Mouse (Mus musculus) heart, embryonic 15.5 days (tissue): Measurements from ENCODE around the gene Smyd2. TPM values are rescaled to one million over a fixed set of nuclear protein-coding genes. Genes with fewer than 3 reads are reported as not detected.

Experiments used
- ATAC-seq: fragments of 200-750 bp; cut with Nextera tagmentation; replicated peaks from 2 replicates; pipeline ENCODE4 v1.8.0; 2017; ENCODE audit warnings: low read depth, moderate TSS enrichment; ENCODE audit not compliant: insufficient number of reproducible peaks, insufficient read depth, low FRiP score
- H3K27ac ChIP-seq: fragments of 300-500 bp; sonication (generic); 2 replicates; pipeline ENCODE4 v1.5.1; 2015; ENCODE audit warnings: mild to moderate bottlenecking, inconsistent platforms
- H3K27me3 ChIP-seq: fragments of 300-500 bp; sonication (generic); 2 replicates; pipeline ENCODE4 v1.6.1; 2015; ENCODE audit warnings: inconsistent platforms
- H3K36me3 ChIP-seq: fragments of 300-500 bp; sonication (generic); 2 replicates; pipeline ENCODE4 v1.6.1; 2015; ENCODE audit warnings: mild to moderate bottlenecking, inconsistent platforms
- H3K4me1 ChIP-seq: fragments of 300-500 bp; sonication (generic); replicated peaks from 2 replicates; pipeline ENCODE4 v1.6.1; 2015; ENCODE audit warnings: inconsistent platforms
- H3K4me2 ChIP-seq: fragments of 300-500 bp; sonication (generic); 2 replicates; pipeline ENCODE4 v1.6.1; 2015; ENCODE audit warnings: inconsistent platforms, mild to moderate bottlenecking, moderate library complexity
- H3K4me3 ChIP-seq: fragments of 300-500 bp; sonication (generic); 2 replicates; pipeline ENCODE4 v1.5.1; 2015; ENCODE audit warnings: mild to moderate bottlenecking, inconsistent platforms
- H3K9ac ChIP-seq: fragments of 300-500 bp; sonication (generic); 2 replicates; pipeline ENCODE4 v1.6.1; 2015; ENCODE audit warnings: mild to moderate bottlenecking, inconsistent platforms
- H3K9me3 ChIP-seq: fragments of 300-500 bp; sonication (generic); replicated peaks from 2 replicates; pipeline ENCODE4 v1.6.1; 2016; ENCODE audit warnings: inconsistent platforms
- WGBS: fragments of 180-500 bp; shearing (Covaris S2); methylation state at CpG from one replicate; pipeline ENCODE4 v1.1.7; 2015; ENCODE audit warnings: mixed read lengths; 5-methylcytosine and 5-hydroxymethylcytosine counted together
- polyA plus RNA-seq: library from polyadenylated mRNA; unstranded; fragments of >200 nt; fragmentation: Nextera tagmentation; extraction: Ambion mirVana; gene quantifications from 2 replicates; pipeline ENCODE4 v1.2.1, GENCODE M21; 2015

Smyd2 gene
- polyA plus RNA-seq, 1 experiment from 2014 or later = 208 TPM

GRCm38 (mm10) chr1:189932976-189933375, 10.8 kb upstream of the Smyd2 start:
- Histone ChIP-seq H3K4me2 (no peak overlapping the region), H3K9ac (no peak overlapping the region), H3K36me3 (no peaks in the 10 kb centered on the region), H3K27me3 (no peaks in the 10 kb centered on the region), H3K4me3 (no peak overlapping the region), H3K9me3 (no peaks in the 10 kb centered on the region), H3K4me1 (peaks cover 12% of the 10 kb centered on the region), H3K27ac (peak overlapping the region; percentile 36)
- no peak for ATAC-seq
- 81% methylated on average over 7 of the region's 7 CpGs for WGBS

- Histone ChIP-seq H3K4me3 (no peak overlapping the region), H3K36me3 (no peaks in the 10 kb centered on the region), H3K9ac (no peak overlapping the region), H3K27me3 (no peaks in the 10 kb centered on the region), H3K9me3 (no peaks in the 10 kb centered on the region), H3K4me2 (no peak overlapping the region), H3K27ac (no peak overlapping the region), H3K4me1 (peaks cover 15% of the 10 kb centered on the region)
- WGBS = 86% methylated on average over 12 of the region's 12 CpGs
- ATAC-seq = no peak
Observed at GRCm38 (mm10) chr1:189932190-189932589, 10.0 kb upstream of the Smyd2 start.

- no peaks in the 10 kb centered on the region for H3K9me3 ChIP-seq
- H3K4me1 ChIP-seq = peaks cover 28% of the 10 kb centered on the region
- H3K9ac ChIP-seq = no peak overlapping the region
- H3K4me3 ChIP-seq = no peak overlapping the region
- ATAC-seq = no peak
- no peaks in the 10 kb centered on the region for H3K36me3 ChIP-seq
- 54% methylated on average over 4 of the region's 4 CpGs for WGBS
- H3K27ac ChIP-seq = 0 out of 2 replicates have a peak overlapping the region, but pooled peaks have one; percentile 35
- H3K4me2 ChIP-seq = no peak overlapping the region
- H3K27me3 ChIP-seq = no peaks in the 10 kb centered on the region
Observed at GRCm38 (mm10) chr1:189929896-189930295, 7.7 kb upstream of the Smyd2 start.

- H3K9me3 ChIP-seq = no peaks in the 10 kb centered on the region
- 0 out of 2 replicates have a peak, but pooled peaks have one; percentile 33 for ATAC-seq
- H3K4me2 ChIP-seq = peak overlapping the region; percentile 36; the same call in 1 of the 2 replicates
- WGBS = 5% methylated on average over 6 of the region's 6 CpGs
- H3K4me3 ChIP-seq = no peak overlapping the region
- peaks cover 33% of the 10 kb centered on the region for H3K4me1 ChIP-seq
- peak overlapping the region; percentile 95 for H3K27ac ChIP-seq
- no peaks in the 10 kb centered on the region for H3K36me3 ChIP-seq
- H3K9ac ChIP-seq = no peak overlapping the region
- no peaks in the 10 kb centered on the region for H3K27me3 ChIP-seq
Observed at GRCm38 (mm10) chr1:189927644-189928043, 5.5 kb upstream of the Smyd2 start.

- no peak for ATAC-seq
- H3K4me1 ChIP-seq = peaks cover 37% of the 10 kb centered on the region
- 39% methylated on average over 8 of the region's 8 CpGs for WGBS
- peak overlapping the region; percentile 95 for H3K27ac ChIP-seq
- H3K9me3 ChIP-seq = no peaks in the 10 kb centered on the region
- H3K4me3 ChIP-seq = no peak overlapping the region
- H3K4me2 ChIP-seq = peak overlapping the region; percentile 29; the same call in 1 of the 2 replicates
- H3K27me3 ChIP-seq = no peaks in the 10 kb centered on the region
- no peaks in the 10 kb centered on the region for H3K36me3 ChIP-seq
- no peak overlapping the region; the same call in 1 of the 2 replicates for H3K9ac ChIP-seq
Observed at GRCm38 (mm10) chr1:189926279-189926678, 4.1 kb upstream of the Smyd2 start.

GRCm38 (mm10) chr1:189923871-189924568, 1.9 kb upstream of the Smyd2 start:
- Histone ChIP-seq H3K4me1 (peaks cover 45% of the 10 kb centered on the region), H3K27ac (peak overlapping the region; percentile 95), H3K9ac (no peak overlapping the region)

GRCm38 (mm10) chr1:189923157-189923556, 994 bp upstream of the Smyd2 start:
- Histone ChIP-seq H3K9me3 (no peaks in the 10 kb centered on the region), H3K4me2 (peak overlapping the region; percentile 90; the same call in 1 of the 2 replicates), H3K4me3 (no peak overlapping the region; the same call in 1 of the 2 replicates), H3K4me1 (peaks cover 54% of the 10 kb centered on the region), H3K27ac (peak overlapping the region; percentile 95), H3K27me3 (no peaks in the 10 kb centered on the region), H3K9ac (peak overlapping the region; percentile 94; the same call in 1 of the 2 replicates), H3K36me3 (no peaks in the 10 kb centered on the region)
- WGBS = 85% methylated on average over 4 of the region's 4 CpGs
- no peak for ATAC-seq

More at GRCm38 (mm10) chr1:189923871-189924568, 1.9 kb upstream of the Smyd2 start:
- Histone ChIP-seq H3K4me3 (no peak overlapping the region), H3K27me3 (no peaks in the 10 kb centered on the region), H3K9me3 (no peaks in the 10 kb centered on the region), H3K4me2 (peak overlapping the region; percentile 48), H3K36me3 (no peaks in the 10 kb centered on the region)
- WGBS = 29% methylated on average over 22 of the region's 22 CpGs
- peak; percentile 53 for ATAC-seq

GRCm38 (mm10) chr1:189922721-189923120, 558 bp upstream of the Smyd2 start:
- H3K27ac ChIP-seq = peak overlapping the region; percentile 95

GRCm38 (mm10) chr1:189921568-189921817, 670 bp downstream of the Smyd2 start:
- Histone ChIP-seq H3K4me1 (peaks cover 63% of the 10 kb centered on the region), H3K9me3 (no peaks in the 10 kb centered on the region), H3K36me3 (no peaks in the 10 kb centered on the region), H3K27ac (peak overlapping the region; percentile 95), H3K4me3 (peak overlapping the region; percentile 87), H3K27me3 (no peaks in the 10 kb centered on the region), H3K9ac (peak overlapping the region; percentile 94), H3K4me2 (peak overlapping the region; percentile 90)
- ATAC-seq = no peak
- 6% methylated on average over 4 of the region's 4 CpGs for WGBS

More at GRCm38 (mm10) chr1:189922721-189923120, 558 bp upstream of the Smyd2 start:
- H3K4me1 ChIP-seq = peaks cover 52% of the 10 kb centered on the region
- no peaks in the 10 kb centered on the region for H3K9me3 ChIP-seq
- H3K4me3 ChIP-seq = peak overlapping the region; percentile 87
- no peak for ATAC-seq
- WGBS = 22% methylated on average over 9 of the region's 9 CpGs
- H3K9ac ChIP-seq = peak overlapping the region; percentile 94; the same call in 1 of the 2 replicates
- H3K27me3 ChIP-seq = no peaks in the 10 kb centered on the region
- H3K36me3 ChIP-seq = no peaks in the 10 kb centered on the region
- peak overlapping the region; percentile 90 for H3K4me2 ChIP-seq

GRCm38 (mm10) chr1:189920701-189921567, 1.2 kb downstream of the Smyd2 start:
- 21% methylated on average over 28 of the region's 28 CpGs for whole genome bisulfite sequencing
- Histone ChIP-seq H3K9me3 (no peaks in the 10 kb centered on the region), H3K4me2 (peak overlapping the region; percentile 90), H3K36me3 (no peaks in the 10 kb centered on the region), H3K4me3 (peak overlapping the region; percentile 87), H3K27ac (peak overlapping the region; percentile 95), H3K4me1 (peaks cover 61% of the 10 kb centered on the region), H3K27me3 (no peaks in the 10 kb centered on the region), H3K9ac (peak overlapping the region; percentile 94)
- ATAC-seq = no peak

GRCm38 (mm10) chr1:189919756-189920155, 2.4 kb downstream of the Smyd2 start:
- peaks cover 62% of the 10 kb centered on the region for H3K4me1 ChIP-seq

More at GRCm38 (mm10) chr1:189919756-189920155, 2.4 kb downstream of the Smyd2 start:
- Histone ChIP-seq H3K4me3 (no peak overlapping the region), H3K9me3 (no peaks in the 10 kb centered on the region), H3K27ac (no peak overlapping the region), H3K36me3 (no peaks in the 10 kb centered on the region), H3K4me2 (no peak overlapping the region), H3K27me3 (no peaks in the 10 kb centered on the region), H3K9ac (no peak overlapping the region; the same call in 1 of the 2 replicates)
- WGBS = 83% methylated on average over 3 of the region's 3 CpGs
- no peak for ATAC-seq
